Mouse (Mus musculus) olfactory bulb, adult 2 months (tissue): Measurements from ENCODE around the gene S100b. TPM values are rescaled to one million over a fixed set of nuclear protein-coding genes. Genes with fewer than 3 reads are reported as not detected.

Experiments
- H3K27ac ChIP-seq: fragments of 200-500 bp; 2 replicates; pipeline ENCODE4 v1.5.1; 2012; ENCODE audit warnings: low read depth, low read length; ENCODE audit not compliant: insufficient read depth
- H3K4me1 ChIP-seq: fragments of 200-500 bp; 2 replicates; pipeline ENCODE4 v1.6.1; 2012; ENCODE audit warnings: low read length; ENCODE audit not compliant: control insufficient read depth, insufficient read depth
- H3K4me3 ChIP-seq: fragments of 200-500 bp; 2 replicates; pipeline ENCODE4 v1.5.1; 2012; ENCODE audit warnings: mild to moderate bottlenecking, low read depth, low read length, moderate library complexity; ENCODE audit not compliant: insufficient read depth
- CTCF ChIP-seq: fragments of 200-500 bp; IDR thresholded peaks from 2 replicates; pipeline ENCODE4 v1.5.1; 2012; ENCODE audit warnings: low read depth, mild to moderate bottlenecking, low read length, moderate library complexity; ENCODE audit not compliant: insufficient read depth
- POLR2A ChIP-seq: fragments of 200-500 bp; IDR thresholded peaks from 2 replicates; pipeline ENCODE4 v1.6.1; 2012; ENCODE audit warnings: mild to moderate bottlenecking, low read depth, low read length, moderate library complexity; ENCODE audit not compliant: insufficient read depth
- WGBS: fragments of 180-500 bp; shearing (Covaris S2); methylation state at CpG from one replicate; pipeline ENCODE4 v1.1.7; 2018; 5-methylcytosine and 5-hydroxymethylcytosine counted together
- polyA plus RNA-seq: library from polyadenylated mRNA; stranded (reverse); fragments of >200 nt; gene quantifications from 2 replicates; pipeline ENCODE4 v1.2.4, GENCODE M21; 2012; ENCODE audit warnings: low replicate concordance; ENCODE audit not compliant: missing spikeins, insufficient read depth, insufficient read length

S100b gene
- polyA plus RNA-seq: 277 TPM in 1 of 2 replicates, not detected in the other

- TF ChIP-seq CTCF (no peak), POLR2A (no peak)
- 21% methylated on average over 4 of the region's 4 CpGs for WGBS
- Histone ChIP-seq H3K4me1 (0 out of 2 replicates have a peak, but pooled peaks cover 2% of the 10 kb centered on the region), H3K27ac (0 out of 2 replicates have a peak within 1 kb of the TSS, but pooled peaks have one; percentile 14), H3K4me3 (peak within 1 kb of the TSS; percentile 5; the same call in 1 of the 2 replicates)
These were observed at the start of gene S100b for GRCm38 (mm10) chr10:76253536-76253935. Gene S100b, plus strand, starts transcription at chr10:76253853.

GRCm38 (mm10) chr10:76207262-76207796 lies 46.3 kb upstream of the S100b start:
- Histone ChIP-seq H3K4me1 (no peaks in the 10 kb centered on the region), H3K4me3 (no peak overlapping the region), H3K27ac (no peak overlapping the region)
- WGBS: 96% methylated on average over 13 of the region's 13 CpGs
- no peak for TF ChIP-seq POLR2A
- TF ChIP-seq CTCF: no peak

- TF ChIP-seq CTCF: no peak
- TF ChIP-seq POLR2A: no peak
- WGBS: 91% methylated on average over 8 of the region's 8 CpGs
- H3K4me3 ChIP-seq: no peak overlapping the region
- H3K4me1 ChIP-seq: no peaks in the 10 kb centered on the region
- H3K27ac ChIP-seq: no peak overlapping the region
These were observed 44.4 kb upstream of the S100b start for GRCm38 (mm10) chr10:76209241-76209640.

GRCm38 (mm10) chr10:76210806-76211205 lies 42.8 kb upstream of the S100b start:
- WGBS: 96% methylated on average over 7 of the region's 7 CpGs
- no peak for TF ChIP-seq CTCF
- no peak for TF ChIP-seq POLR2A
- H3K4me3 ChIP-seq: no peak overlapping the region
- no peaks in the 10 kb centered on the region for H3K4me1 ChIP-seq
- no peak overlapping the region for H3K27ac ChIP-seq

- H3K27ac ChIP-seq: no peak overlapping the region
These were observed 41.5 kb upstream of the S100b start for GRCm38 (mm10) chr10:76212121-76212520.

GRCm38 (mm10) chr10:76214161-76214560 lies 39.5 kb upstream of the S100b start:
- no peak for TF ChIP-seq CTCF
- TF ChIP-seq POLR2A: no peak
- H3K27ac ChIP-seq: no peak overlapping the region
- 91% methylated on average over 4 of the region's 4 CpGs for WGBS
- H3K4me1 ChIP-seq: no peaks in the 10 kb centered on the region
- no peak overlapping the region for H3K4me3 ChIP-seq

More at GRCm38 (mm10) chr10:76212121-76212520, 41.5 kb upstream of the S100b start:
- Histone ChIP-seq H3K4me1 (no peaks in the 10 kb centered on the region), H3K4me3 (no peak overlapping the region)
- no peak for TF ChIP-seq CTCF
- TF ChIP-seq POLR2A: no peak
- WGBS: 95% methylated on average over 6 of the region's 6 CpGs

GRCm38 (mm10) chr10:76217056-76217455 lies 36.6 kb upstream of the S100b start:
- no peak overlapping the region for H3K4me3 ChIP-seq
- H3K27ac ChIP-seq: no peak overlapping the region
- no peaks in the 10 kb centered on the region for H3K4me1 ChIP-seq
- WGBS: 97% methylated on average over 17 of the region's 17 CpGs
- TF ChIP-seq POLR2A: no peak

GRCm38 (mm10) chr10:76218240-76218639 lies 35.4 kb upstream of the S100b start:
- no peak overlapping the region for H3K4me3 ChIP-seq
- TF ChIP-seq CTCF (no peak), POLR2A (no peak)
- no peak overlapping the region for H3K27ac ChIP-seq
- no peaks in the 10 kb centered on the region for H3K4me1 ChIP-seq
- 90% methylated on average over 9 of the region's 9 CpGs for WGBS

GRCm38 (mm10) chr10:76225944-76226343 lies 27.7 kb upstream of the S100b start:
- no peak overlapping the region for H3K27ac ChIP-seq
- no peak for TF ChIP-seq CTCF
- TF ChIP-seq POLR2A: no peak
- 92% methylated on average over 11 of the region's 11 CpGs for WGBS
- H3K4me3 ChIP-seq: no peak overlapping the region
- no peaks in the 10 kb centered on the region for H3K4me1 ChIP-seq
